In genomic region chr19:46962171-46962772, GRCm38 (mm10) we compare ENCODE assay signal across 8 mouse cellular contexts. TPM values are rescaled to one million over a fixed set of nuclear protein-coding genes. Genes with fewer than 3 reads are reported as not detected.
DNase-seq lines count a peak whose midpoint lies in the region; ATAC-seq and TF ChIP-seq lines count a peak whose summit lies in the region.

No protein-coding gene starts in this region.

- no peaks in the 10 kb centered on the region for H3K27me3 ChIP-seq in heart, embryonic 13.5 days (replicated peaks)
- H3K27me3 ChIP-seq in kidney, embryonic 16.5 days (ENCODE audit: insufficient read depth, low read length), result no peaks in the 10 kb centered on the region
- no peaks in the 10 kb centered on the region for H3K27me3 ChIP-seq in liver, embryonic 14.5 days (ENCODE audit: control insufficient read depth, insufficient read depth, low read length)
- no peaks in the 10 kb centered on the region for H3K27me3 ChIP-seq in stomach, embryonic 15.5 days (replicated peaks)

- H3K27ac ChIP-seq in heart, embryonic 13.5 days (replicated peaks), result peak overlapping the region; percentile 99
- peak overlapping the region; percentile 96 for H3K27ac ChIP-seq in kidney, embryonic 16.5 days (ENCODE audit: low read length)
- peak overlapping the region; percentile 83 for H3K27ac ChIP-seq in liver, embryonic 14.5 days
- peak overlapping the region; percentile 96 for H3K27ac ChIP-seq in stomach, embryonic 15.5 days

- H3K9ac ChIP-seq in heart, embryonic 13.5 days, result peak overlapping the region; percentile 99
- peak overlapping the region; percentile 91 for H3K9ac ChIP-seq in kidney, embryonic 16.5 days (replicated peaks; ENCODE audit: low read length)
- peak overlapping the region; percentile 97 for H3K9ac ChIP-seq in liver, embryonic 14.5 days (replicated peaks)
- H3K9ac ChIP-seq in stomach, embryonic 15.5 days, result peak overlapping the region; percentile 81

- ATAC-seq in CD4-positive, CD25-positive, alpha-beta regulatory T cell, adult 4 months, result peak; percentile 66
- ATAC-seq in erythroblast, adult 5-6 weeks (replicated peaks; ENCODE audit: low FRiP score, poor library complexity, severe bottlenecking), result peak; percentile 77
- peak; percentile 88 for ATAC-seq in heart, embryonic 13.5 days (ENCODE audit: extremely low read depth, insufficient number of reproducible peaks, low FRiP score, low TSS enrichment)
- ATAC-seq in kidney, embryonic 16.5 days (ENCODE audit: low FRiP score, low TSS enrichment), result peak; percentile 94
- ATAC-seq in liver, embryonic 14.5 days (ENCODE audit: insufficient read depth), result peak; percentile 94
- ATAC-seq in stomach, embryonic 15.5 days (ENCODE audit: insufficient read depth, low FRiP score, low read depth), result peak; percentile 93

- TF ChIP-seq POLR2A in brain, embryonic 14.5 days (IDR thresholded peaks at IDR 0.05; ENCODE audit: borderline replicate concordance, extremely low read depth, insufficient read depth, insufficient read length, poor library complexity, severe bottlenecking), result peak; percentile 81

- no peak for TF ChIP-seq EP300 in liver, embryonic 14.5 days (IDR thresholded peaks at IDR 0.05; ENCODE audit: low read depth)

- H3K36me3 ChIP-seq in heart, embryonic 13.5 days, result peaks cover 6% of the 10 kb centered on the region; the same call in 1 of the 2 replicates
- H3K36me3 ChIP-seq in kidney, embryonic 16.5 days (ENCODE audit: insufficient read depth, low read length), result no peaks in the 10 kb centered on the region
- no peaks in the 10 kb centered on the region; the same call in 1 of the 2 replicates for H3K36me3 ChIP-seq in liver, embryonic 14.5 days (replicated peaks; ENCODE audit: control insufficient read depth, insufficient read depth, low read depth)
- no peaks in the 10 kb centered on the region for H3K36me3 ChIP-seq in stomach, embryonic 15.5 days

- peak overlapping the region; percentile 87 for H3K4me2 ChIP-seq in heart, embryonic 13.5 days
- H3K4me2 ChIP-seq in kidney, embryonic 16.5 days (replicated peaks; ENCODE audit: low read depth, low read length), result peak overlapping the region; percentile 73
- H3K4me2 ChIP-seq in liver, embryonic 14.5 days (ENCODE audit: low read depth), result peak overlapping the region; percentile 67
- H3K4me2 ChIP-seq in stomach, embryonic 15.5 days, result peak overlapping the region; percentile 60

- DNase-seq in brain, embryonic 14.5 days (ENCODE audit: low read depth), result peak; percentile 91
- peak; percentile 65 to 78 (median 68) for DNase-seq in liver, embryonic 14.5 days (ENCODE audit: low read depth in 3 of 3, low spot score in 3 of 3)
- peak; percentile 88 for DNase-seq in neural tube, embryonic 10.5 days (ENCODE audit: extremely low spot score, low spot score)

- peaks cover 47% of the 10 kb centered on the region for H3K4me1 ChIP-seq in heart, embryonic 13.5 days
- H3K4me1 ChIP-seq in kidney, embryonic 16.5 days (ENCODE audit: insufficient read depth, low read length), result peaks cover 20% of the 10 kb centered on the region
- peaks cover 37 to 38% of the 10 kb centered on the region in 2 experiments for H3K4me1 ChIP-seq in liver, embryonic 14.5 days (replicated peaks; ENCODE audit: control insufficient read depth in 2 of 2, insufficient read depth in 2 of 2, low read length in 1 of 2)
- peaks cover 25% of the 10 kb centered on the region for H3K4me1 ChIP-seq in stomach, embryonic 15.5 days

- no peaks in the 10 kb centered on the region for H3K9me3 ChIP-seq in heart, embryonic 13.5 days
- no peaks in the 10 kb centered on the region for H3K9me3 ChIP-seq in kidney, embryonic 16.5 days (ENCODE audit: low read length)
- no peaks in the 10 kb centered on the region for H3K9me3 ChIP-seq in liver, embryonic 14.5 days (ENCODE audit: control insufficient read depth, low read length)
- H3K9me3 ChIP-seq in stomach, embryonic 15.5 days, result no peaks in the 10 kb centered on the region

- H3K4me3 ChIP-seq in heart, embryonic 13.5 days, result peak overlapping the region; percentile 92
- H3K4me3 ChIP-seq in kidney, embryonic 16.5 days (ENCODE audit: low read length), result peak overlapping the region; percentile 87
- H3K4me3 ChIP-seq in liver, embryonic 14.5 days (ENCODE audit: insufficient read depth in 1 of 2, low read depth in 2 of 2, low read length in 2 of 2), result peak overlapping the region; percentile 85 to 92
- peak overlapping the region; percentile 73 for H3K4me3 ChIP-seq in stomach, embryonic 15.5 days (replicated peaks)

- TF ChIP-seq CTCF in brain, embryonic 14.5 days (IDR thresholded peaks at IDR 0.05; ENCODE audit: borderline replicate concordance, extremely low read depth, insufficient read depth, insufficient read length), result no peak
- no peak for TF ChIP-seq CTCF in liver, embryonic 14.5 days (IDR thresholded peaks at IDR 0.05; ENCODE audit: low read depth)

- under 1% methylated on average over 31 of the region's 54 CpGs for WGBS in heart, embryonic 13.5 days
- WGBS in kidney, embryonic 16.5 days, result under 1% methylated on average over 44 of the region's 54 CpGs
- WGBS in liver, embryonic 14.5 days (ENCODE audit: insufficient replicate concordance), result 0% methylated on average over 19 of the region's 54 CpGs
- under 1% methylated on average over 23 of the region's 54 CpGs for WGBS in stomach, embryonic 15.5 days

RNA-seq across cellular contexts. Expression of gene Ina, which starts 52.2 kb away (rescaled TPM):
- not detected for polyA plus RNA-seq in CD4-positive, CD25-positive, alpha-beta regulatory T cell, adult 4 months (2017; shearing (Covaris generic))
- 413 and 626 TPM in 2 replicates for polyA plus RNA-seq in brain, embryonic 14.5 days (2012; rRNA removed)
- not detected in 2 replicates for total RNA-seq in erythroblast, adult 5-6 weeks (2015; ENCODE audit: low replicate concordance)
- not detected in 2 replicates for total RNA-seq in erythroblast, adult 5-6 weeks (2017; ENCODE audit: low replicate concordance)
- 0.52 and 0.74 TPM in 2 replicates for polyA plus RNA-seq in heart, embryonic 13.5 days (2015; fragmentation: Nextera tagmentation; extraction: Ambion mirVana)
- polyA plus RNA-seq in kidney, embryonic 16.5 days (2015; fragmentation: Nextera tagmentation; extraction: Ambion mirVana), result 0.71 and 2.1 TPM in 2 replicates
- polyA plus RNA-seq in liver, embryonic 14.5 days (2012; rRNA removed), result 0.02 and 0.36 TPM in 2 replicates
- polyA plus RNA-seq in liver, embryonic 14.5 days (2014; fragmentation: Nextera tagmentation; extraction: Ambion mirVana), result 0.09 TPM in 1 of 2 replicates, not detected in the other
- 11.9 and 13.7 TPM in 2 replicates for polyA plus RNA-seq in stomach, embryonic 15.5 days (2015; fragmentation: Nextera tagmentation; extraction: Ambion mirVana)

RNA-seq across cellular contexts. Expression of gene Nt5c2, which starts 52.7 kb away (rescaled TPM):
- 10 to 100 TPM; 38.0 to 42.2 TPM for polyA plus RNA-seq in CD4-positive, CD25-positive, alpha-beta regulatory T cell, adult 4 months (2017; shearing (Covaris generic))
- polyA plus RNA-seq in brain, embryonic 14.5 days (2012; rRNA removed), result 40.1 and 49.2 TPM in 2 replicates
- total RNA-seq in erythroblast, adult 5-6 weeks (2015; ENCODE audit: low replicate concordance), result 20.2 and 22.4 TPM in 2 replicates
- total RNA-seq in erythroblast, adult 5-6 weeks (2017; ENCODE audit: low replicate concordance), result 20.9 and 22.4 TPM in 2 replicates
- polyA plus RNA-seq in heart, embryonic 13.5 days (2015; fragmentation: Nextera tagmentation; extraction: Ambion mirVana), result 102 and 124 TPM in 2 replicates
- polyA plus RNA-seq in kidney, embryonic 16.5 days (2015; fragmentation: Nextera tagmentation; extraction: Ambion mirVana), result 77.5 and 89.4 TPM in 2 replicates
- 10.7 and 14.9 TPM in 2 replicates for polyA plus RNA-seq in liver, embryonic 14.5 days (2012; rRNA removed)
- polyA plus RNA-seq in liver, embryonic 14.5 days (2014; fragmentation: Nextera tagmentation; extraction: Ambion mirVana), result 45.0 and 52.3 TPM in 2 replicates
- polyA plus RNA-seq in stomach, embryonic 15.5 days (2015; fragmentation: Nextera tagmentation; extraction: Ambion mirVana), result 69.4 and 76.6 TPM in 2 replicates

Comparison
In these comparisons a context has a peak if more than half of its experiments do, and no peak if none do; other contexts are left out.
1. Peak in every context shown above with its lines: DNase-seq, ATAC-seq, H3K4me3 ChIP-seq and H3K27ac ChIP-seq.
2. RNA of gene Ina, which starts 52.2 kb away (polyA plus RNA-seq): 413 to 626 TPM in brain, embryonic 14.5 days; 11.9 to 13.7 TPM in stomach, embryonic 15.5 days, 0.71 to 2.1 TPM in kidney, embryonic 16.5 days, 0.52 to 0.74 TPM in heart, embryonic 13.5 days, not detected in CD4-positive, CD25-positive, alpha-beta regulatory T cell, adult 4 months and 0.02 to 0.36 TPM in liver, embryonic 14.5 days; every median in the first group is over 10 times any median in the second.